Mouse (Mus musculus) midbrain, postnatal 0 days (tissue): ENCODE data around the gene Fbrs. TPM values are rescaled to one million over a fixed set of nuclear protein-coding genes. Genes with fewer than 3 reads are reported as not detected.

Experiments
- ATAC-seq: fragments of 200-750 bp; cut with Nextera tagmentation; 2 replicates; pipeline ENCODE4 v1.8.0; 2017; ENCODE audit warnings: moderate number of reproducible peaks, mild to moderate bottlenecking, moderate TSS enrichment, moderate library complexity; ENCODE audit not compliant: low FRiP score
- DNase-seq: peaks from one replicate; pipeline ENCODE4 v3.0.0-alpha.2; 2015; ENCODE audit warnings: low spot score
- H3K27ac ChIP-seq: fragments of 300-500 bp; sonication (generic); 2 replicates; pipeline ENCODE4 v1.5.1; 2014; ENCODE audit warnings: low read depth, mild to moderate bottlenecking, low read length, mixed read lengths
- H3K27me3 ChIP-seq: fragments of 300-500 bp; sonication (generic); 2 replicates; pipeline ENCODE4 v1.6.1; 2014; ENCODE audit warnings: low read length, control low read depth, mixed read lengths; ENCODE audit not compliant: insufficient read depth
- H3K36me3 ChIP-seq: fragments of 300-500 bp; sonication (generic); 2 replicates; pipeline ENCODE4 v1.6.1; 2014; ENCODE audit warnings: low read length, control low read depth, mixed read lengths; ENCODE audit not compliant: insufficient read depth
- H3K4me1 ChIP-seq: fragments of 300-500 bp; sonication (generic); 2 replicates; pipeline ENCODE4 v1.6.1; 2014; ENCODE audit warnings: mild to moderate bottlenecking, control low read depth, antibody characterized with exemption, low read length, mixed read lengths; ENCODE audit not compliant: insufficient read depth
- H3K4me2 ChIP-seq: fragments of 300-500 bp; sonication (generic); 2 replicates; pipeline ENCODE4 v1.6.1; 2014; ENCODE audit warnings: low read depth, mild to moderate bottlenecking, low read length, mixed read lengths; ENCODE audit not compliant: poor library complexity, severe bottlenecking
- H3K4me3 ChIP-seq: fragments of 300-500 bp; sonication (generic); 2 replicates; pipeline ENCODE4 v1.5.1; 2014; ENCODE audit warnings: low read depth, mild to moderate bottlenecking, low read length, moderate library complexity
- H3K9ac ChIP-seq: fragments of 300-500 bp; sonication (generic); replicated peaks from 2 replicates; pipeline ENCODE4 v1.6.1; 2014; ENCODE audit warnings: mild to moderate bottlenecking, low read length, moderate library complexity, mixed read lengths; ENCODE audit not compliant: poor library complexity, severe bottlenecking
- H3K9me3 ChIP-seq: fragments of 300-500 bp; sonication (generic); 2 replicates; pipeline ENCODE4 v1.6.1; 2016; ENCODE audit warnings: low read length, control low read depth
- CTCF ChIP-seq: IDR thresholded peaks from 2 replicates; pipeline ENCODE4 v1.5.1; 2016; ENCODE audit warnings: antibody characterized with exemption, mild to moderate bottlenecking
- WGBS: fragments of 180-500 bp; shearing (Covaris S2); extraction: QIAGEN DNeasy Blood & Tissue Kit; methylation state at CpG from one replicate; pipeline ENCODE4 v1.1.7; 2014; 5-methylcytosine and 5-hydroxymethylcytosine counted together
- microRNA-seq: library from miRNA; unstranded; fragments of <30 nt; microRNA quantifications from one replicate; pipeline ENCODE4, GENCODE M21; 2016; ENCODE audit warnings: borderline number of aligned reads
- polyA plus RNA-seq: library from polyadenylated mRNA; unstranded; fragments of >200 nt; fragmentation: Nextera tagmentation; extraction: Ambion mirVana; gene quantifications from 2 replicates; pipeline ENCODE4 v1.2.1, GENCODE M21; 2015
- total RNA-seq: library from RNA; depleted of rRNA; stranded (reverse); fragments of >200 nt; gene quantifications from 2 replicates; pipeline ENCODE4 v1.2.3, GENCODE M21; 2014; rRNA removed

The Fbrs gene
- total and polyA plus RNA-seq, 2 experiments from 2014 or later = 11.8 to 41.0 TPM

DNA sequence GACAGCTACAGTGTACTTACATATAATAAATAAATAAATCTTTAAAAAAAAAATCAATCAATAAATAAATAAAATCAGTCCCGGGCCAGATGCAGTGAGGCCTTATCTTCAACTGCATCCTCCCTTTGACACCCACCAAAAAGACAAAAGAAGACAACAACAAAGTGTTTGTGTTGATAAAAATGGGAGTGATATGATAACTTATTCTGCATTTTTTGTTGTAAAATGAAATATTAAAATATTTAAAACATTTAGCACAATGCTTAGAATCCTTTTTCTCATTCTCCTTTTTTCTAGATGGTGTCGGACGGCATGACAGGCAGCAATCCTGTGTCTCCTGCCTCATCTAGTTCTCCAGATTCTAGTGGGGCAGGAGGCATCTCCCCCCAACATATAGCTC lies 40.3 kb downstream of the Fbrs start, which contains the start of gene Gm42715:
TSS of gene Gm42715 (plus strand) at position 301 of the 400 bp plus-strand sequence.
- ATAC-seq (no peak), DNase-seq (no peak)
- peaks cover 63% of the 10 kb centered on the region for H3K36me3 ChIP-seq
- TF ChIP-seq CTCF = no peak
- H3K4me1 ChIP-seq = no peaks in the 10 kb centered on the region
- H3K4me2 ChIP-seq = no peak within 1 kb of the TSS
- no peaks in the 10 kb centered on the region for H3K27me3 ChIP-seq
- no peak within 1 kb of the TSS for H3K27ac ChIP-seq
- H3K9ac ChIP-seq = no peak within 1 kb of the TSS
- 91% methylated on average over 3 of the region's 3 CpGs for WGBS
- H3K9me3 ChIP-seq = no peaks in the 10 kb centered on the region
- no peak within 1 kb of the TSS for H3K4me3 ChIP-seq

Small RNAs within 50 kb of the gene (microRNA-seq; reads per million reads assigned to microRNA genes)
- gene Gm47278 (not detected), gene Mir7060 (not detected)

Other genes with a start within 250 kb of the Fbrs start
- 37.4 and 39.6 TPM in 2 replicates for gene Zfp553, start 246.1 kb upstream of the Fbrs start, total RNA-seq
- gene Zfp553, start 246.1 kb upstream of the Fbrs start, polyA plus RNA-seq = 32.3 TPM in 2 replicates
- gene Sept1, start 246.1 kb upstream of the Fbrs start, total RNA-seq = 0.22 and 3.7 TPM in 2 replicates
- gene Sept1, start 246.1 kb upstream of the Fbrs start, polyA plus RNA-seq = 4.2 and 5.3 TPM in 2 replicates
- gene Zfp771, start 234.9 kb upstream of the Fbrs start, total RNA-seq = 76.8 and 94.5 TPM in 2 replicates
- gene Zfp771, start 234.9 kb upstream of the Fbrs start, polyA plus RNA-seq = 80.2 and 83.8 TPM in 2 replicates
- gene Dctpp1, start 218.5 kb upstream of the Fbrs start, total RNA-seq = 75.0 and 92.2 TPM in 2 replicates
- gene Dctpp1, start 218.5 kb upstream of the Fbrs start, polyA plus RNA-seq = 120 and 132 TPM in 2 replicates
- gene Sephs2, start 205.1 kb upstream of the Fbrs start, total RNA-seq = 70.0 and 79.3 TPM in 2 replicates
- gene Sephs2, start 205.1 kb upstream of the Fbrs start, polyA plus RNA-seq = 95.1 and 95.2 TPM in 2 replicates
- gene Itgal, start 182.9 kb upstream of the Fbrs start, total RNA-seq = 0.49 and 0.61 TPM in 2 replicates
- 0.22 TPM in 2 replicates for gene Itgal, start 182.9 kb upstream of the Fbrs start, polyA plus RNA-seq
- gene Zfp768, start 133.6 kb upstream of the Fbrs start, total RNA-seq = 47.2 and 56.3 TPM in 2 replicates
- 12.7 and 14.9 TPM in 2 replicates for gene Zfp768, start 133.6 kb upstream of the Fbrs start, polyA plus RNA-seq
- 8.3 and 8.6 TPM in 2 replicates for gene Zfp747, start 103.1 kb upstream of the Fbrs start, total RNA-seq
- 4.0 and 5.8 TPM in 2 replicates for gene Zfp747, start 103.1 kb upstream of the Fbrs start, polyA plus RNA-seq
- gene 9130019O22Rik, start 92.0 kb upstream of the Fbrs start, total RNA-seq = 4.0 and 4.1 TPM in 2 replicates
- 1.4 and 2.0 TPM in 2 replicates for gene 9130019O22Rik, start 92.0 kb upstream of the Fbrs start, polyA plus RNA-seq
- 8.5 and 9.1 TPM in 2 replicates for gene E430018J23Rik, start 85.6 kb upstream of the Fbrs start, total RNA-seq
- 1.4 and 1.9 TPM in 2 replicates for gene E430018J23Rik, start 85.6 kb upstream of the Fbrs start, polyA plus RNA-seq
- 4.7 and 6.7 TPM in 2 replicates for gene Zfp764, start 72.4 kb upstream of the Fbrs start, total RNA-seq
- gene Zfp764, start 72.4 kb upstream of the Fbrs start, polyA plus RNA-seq = 2.7 and 3.6 TPM in 2 replicates
- 21.1 and 33.1 TPM in 2 replicates for gene Zfp688, start 57.1 kb upstream of the Fbrs start, total RNA-seq
- 34.3 and 36.0 TPM in 2 replicates for gene Zfp688, start 57.1 kb upstream of the Fbrs start, polyA plus RNA-seq
- 7.7 and 11.0 TPM in 2 replicates for gene Zfp689, start 30.0 kb upstream of the Fbrs start, total RNA-seq
- gene Zfp689, start 30.0 kb upstream of the Fbrs start, polyA plus RNA-seq = 7.3 and 8.0 TPM in 2 replicates
- gene Prr14, start 19.6 kb upstream of the Fbrs start, total RNA-seq = 36.2 and 38.7 TPM in 2 replicates
- gene Prr14, start 19.6 kb upstream of the Fbrs start, polyA plus RNA-seq = 28.2 and 28.3 TPM in 2 replicates
- gene Srcap, start 32.8 kb downstream of the Fbrs start, total RNA-seq = 31.7 and 50.8 TPM in 2 replicates
- 25.9 and 30.4 TPM in 2 replicates for gene Srcap, start 32.8 kb downstream of the Fbrs start, polyA plus RNA-seq
- gene Gm42715, start 40.4 kb downstream of the Fbrs start, total RNA-seq = 19.6 and 32.1 TPM in 2 replicates
- 9.0 and 11.4 TPM in 2 replicates for gene Gm42715, start 40.4 kb downstream of the Fbrs start, polyA plus RNA-seq
- 1.9 and 2.7 TPM in 2 replicates for gene Tmem265, start 82.2 kb downstream of the Fbrs start, total RNA-seq
- 8.7 and 9.7 TPM in 2 replicates for gene Tmem265, start 82.2 kb downstream of the Fbrs start, polyA plus RNA-seq
- gene Phkg2, start 94.1 kb downstream of the Fbrs start, total RNA-seq = 54.0 and 60.9 TPM in 2 replicates
- gene Phkg2, start 94.1 kb downstream of the Fbrs start, polyA plus RNA-seq = 62.5 and 64.7 TPM in 2 replicates
- 6.7 and 8.1 TPM in 2 replicates for gene Ccdc189, start 109.4 kb downstream of the Fbrs start, total RNA-seq
- gene Ccdc189, start 109.4 kb downstream of the Fbrs start, polyA plus RNA-seq = 11.8 and 13.5 TPM in 2 replicates
- 34.5 and 42.9 TPM in 2 replicates for gene Rnf40, start 109.6 kb downstream of the Fbrs start, total RNA-seq
- gene Rnf40, start 109.6 kb downstream of the Fbrs start, polyA plus RNA-seq = 38.1 and 40.9 TPM in 2 replicates
- gene Zfp629, start 136.6 kb downstream of the Fbrs start, total RNA-seq = 36.1 and 42.6 TPM in 2 replicates
- gene Zfp629, start 136.6 kb downstream of the Fbrs start, polyA plus RNA-seq = 15.1 and 15.5 TPM in 2 replicates
- gene Bcl7c, start 229.7 kb downstream of the Fbrs start, total RNA-seq = 115 and 131 TPM in 2 replicates
- 41.3 and 49.2 TPM in 2 replicates for gene Bcl7c, start 229.7 kb downstream of the Fbrs start, polyA plus RNA-seq
- gene Ctf1, start 233.5 kb downstream of the Fbrs start, total RNA-seq = 5.5 and 5.6 TPM in 2 replicates
- 3.2 and 3.8 TPM in 2 replicates for gene Ctf1, start 233.5 kb downstream of the Fbrs start, polyA plus RNA-seq